Mouse (Mus musculus) embryonic fibroblast, embryonic 13.5 days (primary cell): Measurements from ENCODE around the gene Zfp775.

Experiments
- CTCF ChIP-seq: IDR thresholded peaks from 2 replicates; pipeline ENCODE4 v1.5.1; 2011; ENCODE audit warnings: mild to moderate bottlenecking, control low read depth, low read length, moderate library complexity, borderline replicate concordance; ENCODE audit not compliant: insufficient read depth
- POLR2A ChIP-seq: IDR thresholded peaks from 2 replicates; pipeline ENCODE4 v1.6.1; 2011; ENCODE audit warnings: low read depth, mild to moderate bottlenecking, control low read depth, low read length, moderate library complexity

DNA sequence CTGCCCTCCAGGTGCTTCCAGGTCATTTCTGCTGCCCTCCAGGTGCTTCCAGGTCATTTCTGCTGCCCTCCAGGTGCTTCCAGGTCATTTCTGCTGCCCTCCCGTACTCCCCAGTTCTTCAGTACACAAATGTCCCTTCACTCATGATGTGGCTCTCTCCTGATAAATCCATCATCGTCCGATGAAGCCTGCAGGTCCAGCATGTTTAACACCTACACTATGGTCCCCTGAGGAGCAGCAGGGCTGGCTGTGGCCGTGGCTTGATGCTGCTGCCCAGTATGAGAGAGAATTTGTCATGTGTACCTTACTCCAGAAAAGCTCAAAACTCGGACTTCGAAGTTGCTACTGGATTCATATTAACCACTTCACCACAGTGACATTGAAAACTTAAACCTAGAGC is 39.5 kb downstream of the Zfp775 start:
- no peak for TF ChIP-seq CTCF
- no peak for TF ChIP-seq POLR2A
